Mouse (Mus musculus) layer of hippocampus, postnatal 25 days (tissue): ENCODE results near the gene Slc5a4a. TPM values are rescaled to one million over a fixed set of nuclear protein-coding genes. Genes with fewer than 3 reads are reported as not detected.
A peak's percentile ranks its signal among the peaks of the same experiment; 100 is the strongest.

Source experiments
- DNase-seq, 2 experiments: peaks; one replicate each; pipeline ENCODE4 v3.0.0; 2022; ENCODE audit warnings: mixed read lengths in 2 of 2, low spot score in 1 of 2; ENCODE audit errors: extremely low spot score in 1 of 2
- microRNA-seq, 2 experiments: library from miRNA; unstranded; fragments of <30 nt; microRNA quantifications; one replicate each; pipeline ENCODE4 v1.2.0; 2021
- total RNA-seq, 2 experiments: library from RNA; stranded (reverse); gene quantifications; 2 replicates each; pipeline ENCODE4 v1.2.3; 2021

Slc5a4a gene
- total RNA-seq, 2 experiments from 2014 or later, result not detected

DNA sequence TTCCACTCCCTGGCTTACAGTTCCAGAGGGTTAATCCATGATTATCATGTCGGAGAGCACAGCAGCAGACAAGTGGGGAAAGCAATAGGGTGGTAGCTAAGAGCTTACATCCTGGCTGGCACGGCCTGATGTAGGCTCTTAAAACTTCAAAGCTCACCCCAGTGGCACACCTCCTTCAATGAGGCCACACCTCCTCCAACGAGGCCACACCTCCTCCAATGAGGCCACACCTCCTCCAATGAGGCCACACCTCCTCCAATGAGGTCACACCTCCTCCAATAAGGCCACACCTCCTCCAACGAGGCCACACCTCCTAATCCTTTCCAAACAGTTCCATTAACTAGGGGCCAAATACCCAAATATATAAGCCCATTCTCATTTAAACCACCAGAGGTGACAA lies 66.9 kb downstream of the Slc5a4a start:
- no peak for DNase-seq

- DNase-seq, result no peak
Observed at GRCm38 (mm10) chr10:76217056-76217455, 69.8 kb downstream of the Slc5a4a start.

DNA sequence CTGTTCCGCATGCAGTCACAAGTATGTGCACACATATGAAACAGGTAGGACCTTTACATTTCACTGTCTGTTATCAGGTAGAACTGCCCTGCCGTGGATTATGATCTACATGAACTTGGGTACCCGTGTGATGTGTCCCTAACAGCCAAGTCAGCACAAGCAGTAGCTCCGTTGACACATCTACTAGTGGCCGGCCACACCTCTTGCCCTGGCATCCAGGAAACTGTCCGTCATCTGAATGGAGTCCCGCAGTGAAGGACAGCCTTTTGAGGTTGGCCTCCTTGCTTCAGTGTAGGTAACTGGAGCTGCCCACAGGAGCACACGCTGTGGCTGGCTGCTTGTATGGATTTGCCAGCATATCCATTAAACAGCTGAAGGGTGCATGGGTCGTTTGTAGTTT lies 71.0 kb downstream of the Slc5a4a start:
- DNase-seq, result no peak

GRCm38 (mm10) chr10:76225944-76226343 lies 78.7 kb downstream of the Slc5a4a start:
- DNase-seq, result no peak

- DNase-seq, result no peak
Observed at GRCm38 (mm10) chr10:76229627-76230026, 82.4 kb downstream of the Slc5a4a start.

DNA sequence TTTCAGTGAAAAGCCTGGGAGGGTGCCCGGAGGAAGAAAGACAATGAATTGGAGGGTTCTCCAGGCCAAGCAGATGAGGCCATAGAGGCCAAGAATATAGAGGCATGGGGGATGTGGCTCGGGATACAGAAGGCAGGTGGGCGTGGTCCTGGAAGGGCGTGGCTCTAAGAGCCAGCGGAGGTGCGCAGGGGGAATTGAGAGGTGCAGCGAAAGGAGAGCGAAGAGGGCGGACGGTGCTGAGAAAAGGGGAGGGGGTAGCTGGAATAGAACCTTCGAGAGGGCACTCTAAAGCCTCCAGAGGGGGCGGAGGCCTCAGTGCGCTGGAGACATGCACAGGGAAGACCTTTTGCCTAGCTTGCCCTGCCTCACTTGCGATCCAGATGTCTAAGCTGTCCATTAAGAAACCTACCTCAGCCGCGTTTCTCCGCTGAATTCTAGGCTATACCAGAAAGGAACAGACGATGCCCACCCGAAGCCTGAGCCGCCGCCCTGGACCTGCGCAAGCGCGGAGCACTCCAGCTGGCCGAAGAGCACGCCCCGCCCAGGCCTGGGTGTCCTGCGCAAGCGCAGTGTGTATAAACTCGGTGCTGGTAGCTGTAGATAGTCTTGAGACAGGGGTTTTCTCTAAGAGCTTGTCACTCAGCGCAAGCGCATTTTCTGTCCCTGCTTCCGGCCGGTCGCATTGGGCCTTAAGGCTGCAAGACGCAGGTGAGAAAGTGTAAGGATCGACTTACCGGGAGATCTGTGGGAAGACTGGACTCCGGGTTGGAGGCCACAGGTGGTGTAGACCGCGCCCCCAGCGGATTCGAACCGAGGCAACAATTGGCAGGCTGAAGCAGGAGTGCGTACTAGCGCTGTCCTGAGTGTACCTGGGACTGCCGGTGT lies 90.3 kb downstream of the Slc5a4a start, which contains the start of gene Prmt2:
Gene Prmt2, minus strand, starts transcription at position 525 of the 885 bp plus-strand sequence.
- DNase-seq, result peak; percentile 77 to 83

Small RNA genes lying within 50 kb of the gene (microRNA-seq; reads per million reads assigned to microRNA genes)
- 0 reads per million in 2 experiments for gene Mir678

Other genes with a start within 250 kb of the Slc5a4a start
- gene Smarcb1, start 225.8 kb upstream of the Slc5a4a start, total RNA-seq, result 10 to 100 TPM; 86.4 to 88.8 TPM
- gene Chchd10, start 214.3 kb upstream of the Slc5a4a start, total RNA-seq, result 100 to 1,000 TPM; 323 to 356 TPM
- gene Mmp11, start 211.0 kb upstream of the Slc5a4a start, total RNA-seq, result 1 to 10 TPM; 1.4 to 2.1 TPM
- gene Gm867, start 206.8 kb upstream of the Slc5a4a start, total RNA-seq, result 1 to 10 TPM in 1 of 2 experiments, under 1 TPM in 1; 0.64 to 1.1 TPM
- not detected for gene Vpreb3, start 204.4 kb upstream of the Slc5a4a start, total RNA-seq
- gene Gm5134, start 192.9 kb upstream of the Slc5a4a start, total RNA-seq, result under 1 TPM; 0.21 to 0.66 TPM
- gene Zfp280b, start 114.8 kb upstream of the Slc5a4a start, total RNA-seq, result 10 to 100 TPM; 15.9 to 17.2 TPM
- not detected for gene Slc5a4b, start 36.5 kb upstream of the Slc5a4a start, total RNA-seq
- 10 to 100 TPM; 72.9 to 77.5 TPM for gene Prmt2, start 90.4 kb downstream of the Slc5a4a start, total RNA-seq
- 100 to 1,000 TPM; 117 to 140 TPM for gene S100b, start 106.4 kb downstream of the Slc5a4a start, total RNA-seq
- gene Dip2a, start 197.8 kb downstream of the Slc5a4a start, total RNA-seq, result 10 to 100 TPM; 55.2 to 56.6 TPM